ENCODE assay signal across 12 mouse cellular contexts in the genomic region with DNA sequence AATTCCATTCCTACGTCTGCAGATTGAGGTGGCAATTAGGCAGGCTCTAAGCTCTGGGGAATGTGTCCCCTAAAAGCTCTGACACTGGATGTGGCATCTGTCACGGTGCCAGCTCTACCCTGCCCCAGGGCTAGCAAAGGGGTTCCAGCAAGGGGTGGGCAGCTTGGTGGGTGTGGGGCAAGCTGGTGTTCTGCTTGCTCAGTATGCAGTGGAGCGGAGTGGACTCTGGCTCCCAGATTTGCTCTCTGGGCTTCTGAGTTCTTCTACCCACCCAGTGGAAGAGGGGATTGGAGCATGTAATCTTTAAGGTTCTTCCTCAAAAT. TPM values are rescaled to one million over a fixed set of nuclear protein-coding genes. Genes with fewer than 3 reads are reported as not detected.
DNase-seq lines count a peak whose midpoint lies in the region; ATAC-seq and TF ChIP-seq lines count a peak whose summit lies in the region.
"Had no signal": no experiment of that assay in that cellular context is flagged by ENCODE, and none has a peak within 500 bp of the region (broad histone marks: within the 10 kb centered on the region; RNA-seq: fewer than 3 reads in every experiment).

No protein-coding gene starts in this region.

- no peak overlapping the region for H3K4me2 ChIP-seq in hindbrain, postnatal 0 days (ENCODE audit: low read depth, low read length)
- no peak overlapping the region for H3K4me2 ChIP-seq in stomach, embryonic 16.5 days (ENCODE audit: low read depth, low read length)
- H3K4me2 ChIP-seq: limb, embryonic 15.5 days had no signal

- no peak for TF ChIP-seq CTCF in hindbrain, postnatal 0 days (IDR thresholded peaks at IDR 0.05; ENCODE audit: low read depth)

- no peak overlapping the region for H3K9ac ChIP-seq in hindbrain, postnatal 0 days (replicated peaks; ENCODE audit: low read length)
- no peak overlapping the region for H3K9ac ChIP-seq in stomach, embryonic 16.5 days (ENCODE audit: low read length)
- H3K9ac ChIP-seq: heart, embryonic 15.5 days; limb, embryonic 15.5 days had no signal

- ATAC-seq in hindbrain, postnatal 0 days, result 0 out of 2 replicates have a peak, but pooled peaks have one; percentile 4
- ATAC-seq in stomach, embryonic 16.5 days (ENCODE audit: insufficient read depth, low FRiP score), result no peak
- ATAC-seq: inflammation-experienced regulatory T-cells, adult 6 months had no signal

- no peak overlapping the region for H3K4me3 ChIP-seq in heart, embryonic 10.5 days
- no peak overlapping the region for H3K4me3 ChIP-seq in hindbrain, postnatal 0 days (ENCODE audit: low read length)
- no peak overlapping the region for H3K4me3 ChIP-seq in stomach, embryonic 16.5 days (replicated peaks; ENCODE audit: low read length)
- H3K4me3 ChIP-seq: heart, embryonic 15.5 days; limb, embryonic 15.5 days had no signal

- DNase-seq in heart, embryonic 10.5 days (ENCODE audit: low spot score), result no peak
- DNase-seq in heart, adult 8-10 months (ENCODE audit: low spot score), result no peak
- peak; percentile 71 for DNase-seq in retina, postnatal 1 day
- DNase-seq in retina, embryonic 14.5 days (ENCODE audit: low spot score), result no peak
- DNase-seq in hindbrain, postnatal 0 days (ENCODE audit: low spot score), result peak; percentile 18
- no peak for DNase-seq in gastrocnemius, postnatal 10 days
- DNase-seq in urinary bladder, adult 2 months (ENCODE audit: low spot score), result no peak
- DNase-seq: gastrocnemius, postnatal 14 days had no signal

- 71% methylated on average over 3 of the region's 3 CpGs for WGBS in heart, embryonic 10.5 days
- 40% methylated on average over 3 of the region's 3 CpGs for WGBS in hindbrain, postnatal 0 days
- 73% methylated on average over 3 of the region's 3 CpGs for WGBS in stomach, embryonic 16.5 days

- H3K27me3 ChIP-seq in heart, embryonic 10.5 days (ENCODE audit: insufficient read depth, poor library complexity, severe bottlenecking), result no peaks in the 10 kb centered on the region
- H3K27me3 ChIP-seq in hindbrain, postnatal 0 days (ENCODE audit: insufficient read depth, low read length), result no peaks in the 10 kb centered on the region
- H3K27me3 ChIP-seq in stomach, embryonic 16.5 days (ENCODE audit: control insufficient read depth, insufficient read depth, low read length), result no peaks in the 10 kb centered on the region
- H3K27me3 ChIP-seq: heart, embryonic 15.5 days; limb, embryonic 15.5 days had no signal

- no peaks in the 10 kb centered on the region for H3K9me3 ChIP-seq in heart, embryonic 10.5 days
- no peaks in the 10 kb centered on the region for H3K9me3 ChIP-seq in hindbrain, postnatal 0 days (ENCODE audit: low read length)
- no peaks in the 10 kb centered on the region for H3K9me3 ChIP-seq in stomach, embryonic 16.5 days (replicated peaks; ENCODE audit: control insufficient read depth, low read length)
- H3K9me3 ChIP-seq: heart, embryonic 15.5 days; limb, embryonic 15.5 days had no signal

- peak overlapping the region; percentile 56; the same call in 1 of the 2 replicates for H3K27ac ChIP-seq in heart, embryonic 10.5 days
- peak overlapping the region; percentile 33 for H3K27ac ChIP-seq in hindbrain, postnatal 0 days
- H3K27ac ChIP-seq in stomach, embryonic 16.5 days (ENCODE audit: low read length), result peak overlapping the region; percentile 24; the same call in 1 of the 2 replicates
- H3K27ac ChIP-seq: limb, embryonic 15.5 days had no signal

- peaks cover 62% of the 10 kb centered on the region for H3K4me1 ChIP-seq in heart, embryonic 10.5 days
- H3K4me1 ChIP-seq in hindbrain, postnatal 0 days (ENCODE audit: insufficient read depth, low read length), result peaks cover 16% of the 10 kb centered on the region
- H3K4me1 ChIP-seq in stomach, embryonic 16.5 days (ENCODE audit: control insufficient read depth, insufficient read depth, low read length), result peaks cover 11% of the 10 kb centered on the region

- H3K36me3 ChIP-seq in heart, embryonic 10.5 days, result peaks cover 39% of the 10 kb centered on the region
- H3K36me3 ChIP-seq in hindbrain, postnatal 0 days (ENCODE audit: insufficient read depth, low read length), result no peaks in the 10 kb centered on the region
- no peaks in the 10 kb centered on the region for H3K36me3 ChIP-seq in stomach, embryonic 16.5 days (ENCODE audit: control insufficient read depth, insufficient read depth, low read length)
- H3K36me3 ChIP-seq: heart, embryonic 15.5 days had no signal

RNA-seq across cellular contexts. Expression of gene Lmf1, which starts 30.6 kb away (rescaled TPM):
- polyA plus RNA-seq in heart, embryonic 10.5 days (2016; fragmentation: Nextera tagmentation; extraction: Ambion mirVana), result 36.8 and 43.1 TPM in 2 replicates
- total RNA-seq in heart, adult 8-10 months (2022), result 10 to 100 TPM; 30.7 to 34.2 (median 33.8) TPM
- 38.1 and 45.1 TPM in 2 replicates for total RNA-seq in hindbrain, postnatal 0 days (2014; rRNA removed)
- polyA plus RNA-seq in hindbrain, postnatal 0 days (2015; fragmentation: Nextera tagmentation; extraction: Ambion mirVana), result 21.4 and 22.4 TPM in 2 replicates
- 27.0 and 28.9 TPM in 2 replicates for polyA plus RNA-seq in stomach, embryonic 16.5 days (2015; fragmentation: Nextera tagmentation; extraction: Ambion mirVana)
- total RNA-seq in gastrocnemius, postnatal 10 days (2021), result 10 to 100 TPM; 11.5 to 14.5 TPM
- polyA plus RNA-seq in urinary bladder, adult 2 months (2012; rRNA removed), result 12.5 and 16.6 TPM in 2 replicates

RNA-seq across cellular contexts. Expression of gene Sox8, which starts 39.0 kb away (rescaled TPM):
- 2.0 and 3.6 TPM in 2 replicates for polyA plus RNA-seq in heart, embryonic 10.5 days (2016; fragmentation: Nextera tagmentation; extraction: Ambion mirVana)
- under 1 TPM; 0.24 to 0.37 (median 0.32) TPM for total RNA-seq in heart, adult 8-10 months (2022)
- 52.1 and 54.5 TPM in 2 replicates for total RNA-seq in hindbrain, postnatal 0 days (2014; rRNA removed)
- 28.9 and 31.5 TPM in 2 replicates for polyA plus RNA-seq in hindbrain, postnatal 0 days (2015; fragmentation: Nextera tagmentation; extraction: Ambion mirVana)
- 3.0 and 3.3 TPM in 2 replicates for polyA plus RNA-seq in stomach, embryonic 16.5 days (2015; fragmentation: Nextera tagmentation; extraction: Ambion mirVana)
- 10 to 100 TPM; 15.2 to 20.2 TPM for total RNA-seq in gastrocnemius, postnatal 10 days (2021)
- 1.2 and 1.5 TPM in 2 replicates for polyA plus RNA-seq in urinary bladder, adult 2 months (2012; rRNA removed)
- polyA plus RNA-seq: inflammation-experienced regulatory T-cells, adult 6 months had no signal

Comparison
In these comparisons a context has a peak if more than half of its experiments do, and no peak if none do; other contexts are left out.
1. DNase-seq: peak in retina, postnatal 1 day (single experiment) and hindbrain, postnatal 0 days (single experiment); none in heart, embryonic 10.5 days (single experiment), heart, adult 8-10 months (single experiment), retina, embryonic 14.5 days (single experiment), gastrocnemius, postnatal 10 days (single experiment) and urinary bladder, adult 2 months (single experiment).
2. Peak in every context shown above with its lines, with median percentiles within 50 percentile points of each other: H3K27ac ChIP-seq.